Comparison of ENCODE assay signal across 2 mouse cellular contexts in genomic region chr7:33399749-33400148, GRCm38 (mm10).
DNase-seq lines count a peak whose midpoint lies in the region.

No protein-coding gene starts in this region.

- DNase-seq in heart, adult 11 months = peak; percentile 87
- peak; percentile 10 for DNase-seq in kidney, adult 9 months
